Mouse (Mus musculus): ENCODE measurements around the gene Syne2.
"Not testable (repeated sequence)": the region's sequence is repeated elsewhere in the genome, so short reads cannot be mapped to it uniquely, and the experiment has no call there.

Gene Syne2

DNA sequence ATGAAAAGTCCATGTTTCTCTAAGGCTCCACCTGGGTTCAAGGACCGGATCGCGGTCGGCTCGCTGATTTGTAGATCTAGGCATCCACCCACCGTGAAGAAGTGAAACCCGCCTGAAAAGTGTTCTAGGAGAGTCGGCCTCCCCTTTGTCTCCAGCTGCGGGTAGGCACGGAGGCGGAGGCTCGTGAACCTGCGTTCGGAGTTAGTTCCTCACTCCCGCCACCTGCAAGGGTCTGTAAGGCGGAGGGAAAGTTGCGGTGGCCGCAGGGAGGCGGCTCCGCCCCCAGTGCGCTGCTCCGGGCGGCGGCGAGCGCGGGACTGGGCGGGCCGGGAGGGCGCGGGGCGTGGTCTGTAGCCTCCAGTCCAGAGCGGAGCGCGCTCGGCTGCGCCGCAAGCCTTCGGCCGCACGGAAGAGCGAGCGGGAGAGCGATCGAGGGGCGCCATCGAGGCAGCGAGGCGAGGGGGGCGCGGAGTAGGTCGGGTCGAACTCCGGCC lies at the start of gene Syne2:
Gene Syne2, plus strand, starts transcription at position 176 of the 494 bp plus-strand sequence.
- DNase-seq = peak; percentile 65 to 80

DNA sequence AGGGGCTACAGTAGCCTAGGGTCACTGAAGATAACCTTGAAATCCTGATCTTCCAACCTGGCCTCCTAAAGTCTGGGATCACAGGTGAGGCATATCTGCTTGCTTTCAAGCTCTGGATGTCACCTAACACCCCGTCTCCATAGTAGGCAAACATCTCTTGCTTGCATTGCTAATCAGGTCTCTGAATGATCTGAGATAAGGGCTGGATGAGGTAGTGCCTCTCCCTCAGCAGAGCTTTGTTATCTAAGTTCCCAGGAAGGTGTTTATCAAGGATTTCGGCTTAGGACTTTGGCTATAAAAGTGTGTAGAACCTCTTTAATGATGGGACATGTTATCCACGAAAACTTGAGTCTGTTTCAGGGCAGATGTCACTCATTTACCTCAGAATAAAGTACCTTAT lies 46.5 kb upstream of the Syne2 start:
- no peak for DNase-seq

DNA sequence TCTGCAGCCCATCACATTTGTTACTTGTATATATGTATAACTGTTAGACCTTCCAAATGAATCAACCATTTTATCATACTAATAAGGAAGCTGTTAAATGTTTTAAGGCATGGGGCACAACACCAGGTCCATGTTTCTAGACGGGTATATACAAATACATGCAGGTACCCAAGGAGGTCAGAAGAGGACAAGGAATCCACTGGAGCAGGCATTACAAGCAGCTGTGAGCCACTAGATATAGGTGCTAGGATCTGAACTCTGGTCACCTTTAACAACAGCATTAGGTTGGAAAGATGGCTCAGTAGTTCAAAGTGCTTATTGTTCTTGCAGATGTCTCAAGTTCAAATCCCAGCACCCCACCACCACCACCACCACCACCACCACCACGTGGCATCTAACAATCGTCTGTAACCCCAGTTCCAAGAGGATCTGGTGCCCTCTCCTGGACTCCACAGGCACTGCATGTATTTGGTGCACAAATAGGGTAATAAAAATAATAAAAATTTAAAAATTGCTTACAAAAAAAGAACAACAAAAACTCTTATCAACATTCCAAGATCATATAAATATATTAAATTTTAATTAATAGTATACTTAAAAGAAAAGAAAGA lies 45.4 kb upstream of the Syne2 start:
- peak; percentile 33 to 71 for DNase-seq

DNA sequence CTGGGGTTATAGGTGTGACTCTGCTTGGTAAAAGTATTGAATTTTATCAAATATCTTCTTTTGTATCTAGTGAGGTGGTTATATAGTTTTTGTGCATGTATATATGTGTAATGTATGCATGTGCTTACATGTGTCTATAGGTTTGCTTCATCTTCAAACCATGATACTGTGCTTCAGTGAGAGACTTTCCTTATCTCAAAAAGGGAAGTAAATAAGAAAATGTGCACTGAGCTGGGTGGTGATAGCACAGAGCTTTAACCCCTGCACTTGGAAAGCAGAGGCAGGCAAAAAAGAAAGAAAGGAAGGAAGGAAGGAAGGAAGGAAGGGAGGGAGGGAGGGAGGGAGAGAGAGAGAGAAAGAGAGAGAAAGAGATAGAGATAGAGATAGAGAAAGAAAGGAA lies 36.5 kb upstream of the Syne2 start:
- no peak for DNase-seq

DNA sequence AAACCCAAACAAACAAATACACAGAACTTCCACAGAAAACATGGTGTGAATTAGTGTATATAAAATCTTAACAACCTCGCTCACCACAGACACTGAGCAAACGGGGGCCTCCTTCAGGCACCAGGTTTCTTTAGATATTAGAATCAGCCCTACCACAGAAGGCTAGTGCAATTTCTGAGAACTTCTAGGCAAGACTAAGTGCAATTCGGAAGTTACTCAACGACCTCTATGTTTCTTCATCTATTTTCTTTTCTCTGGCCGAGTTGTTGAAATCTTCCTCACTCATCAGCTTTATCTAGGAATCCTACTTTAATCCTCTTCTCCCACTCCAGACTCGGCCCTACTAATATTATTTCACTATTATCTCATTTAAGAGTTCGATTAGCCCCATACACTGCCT lies 35.9 kb upstream of the Syne2 start:
- DNase-seq = no peak

DNA sequence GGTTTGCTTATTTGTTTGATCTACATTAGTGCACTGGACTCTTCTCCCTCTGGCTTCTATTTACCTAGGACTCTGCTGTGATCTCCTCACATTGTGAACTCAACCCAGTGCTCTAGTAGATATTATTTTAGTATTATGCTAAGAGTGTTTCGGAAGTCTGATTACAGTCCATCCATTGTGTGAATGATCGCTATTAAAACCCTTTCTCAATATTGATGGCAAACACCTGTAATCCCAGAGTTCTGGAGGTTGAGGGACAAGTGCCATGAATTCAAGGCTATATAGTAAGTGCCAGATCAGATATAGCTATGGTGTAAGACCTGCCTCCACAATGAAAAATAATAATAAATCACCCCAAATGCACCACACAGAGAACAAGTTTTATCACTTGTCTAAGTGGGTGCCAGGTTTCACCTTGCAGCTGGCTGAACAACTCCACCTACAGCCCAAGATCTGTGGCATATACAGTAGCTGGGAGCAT lies 33.6 kb upstream of the Syne2 start:
- no peak for DNase-seq

DNA sequence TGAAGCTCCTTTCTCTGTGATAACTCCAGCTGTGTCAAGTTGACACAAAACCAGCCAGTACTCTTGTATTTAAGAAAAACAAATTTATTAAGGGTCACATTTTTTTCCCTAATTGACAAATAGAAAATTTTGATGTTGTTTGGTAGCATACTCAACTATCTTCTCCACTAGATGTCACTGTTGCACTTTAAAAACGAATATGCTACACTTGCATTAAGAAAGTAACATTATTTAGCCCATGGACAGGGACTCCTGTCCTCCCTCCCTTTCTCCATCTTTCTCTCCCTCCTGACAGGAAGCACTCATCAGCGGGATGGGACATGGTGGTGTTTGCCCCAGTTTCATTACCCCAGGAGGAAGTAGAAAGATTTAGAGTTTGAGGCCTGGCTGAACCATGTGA lies 31.3 kb upstream of the Syne2 start:
- not testable (repeated sequence) for DNase-seq

DNA sequence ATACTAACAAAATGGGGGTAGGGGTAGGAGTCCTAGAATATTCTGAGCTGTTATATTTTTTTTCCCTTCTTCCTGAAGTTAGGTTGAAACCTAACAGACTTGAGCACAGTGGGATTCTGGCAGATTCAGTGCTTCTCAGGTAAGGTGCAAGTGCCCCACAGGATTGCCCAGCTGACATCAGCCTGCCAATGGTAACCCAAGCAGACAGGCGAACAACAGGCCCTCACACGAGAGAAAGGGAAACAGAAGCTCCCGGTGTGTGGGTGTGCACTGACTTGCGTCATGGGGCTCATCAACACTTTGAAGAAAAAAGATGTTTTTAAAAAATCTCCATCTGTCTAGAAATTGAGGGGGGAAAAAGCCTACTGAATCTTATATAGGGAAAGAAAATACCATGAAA lies 28.5 kb upstream of the Syne2 start:
- DNase-seq = no peak

DNA sequence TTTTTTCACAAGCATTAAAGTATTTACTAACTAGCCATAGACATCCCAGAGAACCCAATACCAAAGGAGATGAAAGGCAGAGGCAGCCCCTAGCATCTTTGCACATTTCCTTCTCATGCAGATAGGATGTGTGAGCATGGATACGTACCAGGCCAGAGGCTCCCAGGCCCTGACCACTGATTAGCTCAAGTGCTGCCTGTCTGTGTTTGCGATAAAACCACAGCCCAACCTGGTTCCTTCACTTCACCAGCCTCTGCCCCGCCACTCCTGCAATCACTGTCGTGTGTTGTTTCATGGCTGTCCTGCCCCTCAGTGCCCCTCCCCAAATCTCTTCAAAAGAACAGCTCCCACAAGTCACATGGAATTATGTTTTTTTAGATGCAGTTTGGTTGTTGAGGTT lies 23.4 kb upstream of the Syne2 start:
- no peak for DNase-seq

DNA sequence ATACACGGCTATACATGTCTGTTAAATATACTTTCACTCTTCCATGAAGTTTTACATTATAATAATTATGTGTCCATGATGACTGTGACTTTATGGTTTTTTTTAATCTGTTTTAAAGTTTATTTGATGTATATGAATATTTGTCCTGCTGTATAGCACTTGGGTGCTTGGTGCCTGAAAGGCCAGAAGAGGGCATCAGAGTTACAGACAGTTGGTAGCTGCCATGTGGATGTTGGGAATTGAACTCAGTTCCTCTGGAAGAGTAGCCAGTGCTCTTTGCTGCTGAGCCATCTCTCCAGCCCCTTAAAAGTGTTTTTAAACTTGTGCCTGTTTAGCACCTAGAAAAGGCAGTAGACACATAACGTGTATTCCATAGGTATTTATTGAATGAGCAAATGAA lies 21.4 kb upstream of the Syne2 start:
- DNase-seq = no peak

DNA sequence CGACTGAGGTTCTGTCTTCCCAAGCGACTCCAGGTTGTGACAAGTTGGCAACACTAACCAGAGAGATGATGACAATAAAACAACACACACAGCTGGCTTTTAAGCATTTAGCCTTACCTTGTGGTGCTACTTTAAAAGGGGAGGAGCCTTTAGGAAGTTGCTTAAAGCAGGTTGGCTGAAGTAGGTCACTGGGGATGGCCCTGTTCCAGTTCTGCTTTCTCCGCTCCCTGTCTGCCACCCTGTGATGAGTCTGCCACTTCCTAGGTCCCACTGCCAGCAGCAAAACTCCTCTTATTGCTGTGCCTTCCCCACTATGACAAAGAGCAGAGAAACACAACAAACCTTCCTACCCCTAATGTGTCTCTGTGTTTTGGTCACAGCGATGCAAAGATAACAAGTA lies 11.7 kb upstream of the Syne2 start:
- DNase-seq = no peak

DNA sequence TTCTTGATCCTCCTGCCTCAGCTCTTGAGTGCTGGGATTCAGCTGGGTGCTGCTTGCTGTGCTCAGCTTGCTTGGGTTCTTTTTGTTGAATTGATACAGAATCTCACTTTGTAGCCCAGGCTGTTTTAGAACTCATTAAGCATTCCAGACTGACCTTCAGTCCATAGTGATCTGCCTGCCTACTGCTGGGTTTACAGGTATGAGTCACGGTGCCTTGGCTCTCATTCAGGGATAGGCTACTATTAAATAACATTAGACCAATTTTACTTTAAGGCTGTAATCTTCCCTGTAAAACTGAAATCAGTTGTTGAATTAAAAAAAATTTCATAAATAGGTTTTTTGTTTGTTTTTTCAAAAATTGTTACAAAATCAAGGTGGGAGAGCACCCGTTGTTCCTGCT lies 4.2 kb upstream of the Syne2 start:
- DNase-seq = no peak

DNA sequence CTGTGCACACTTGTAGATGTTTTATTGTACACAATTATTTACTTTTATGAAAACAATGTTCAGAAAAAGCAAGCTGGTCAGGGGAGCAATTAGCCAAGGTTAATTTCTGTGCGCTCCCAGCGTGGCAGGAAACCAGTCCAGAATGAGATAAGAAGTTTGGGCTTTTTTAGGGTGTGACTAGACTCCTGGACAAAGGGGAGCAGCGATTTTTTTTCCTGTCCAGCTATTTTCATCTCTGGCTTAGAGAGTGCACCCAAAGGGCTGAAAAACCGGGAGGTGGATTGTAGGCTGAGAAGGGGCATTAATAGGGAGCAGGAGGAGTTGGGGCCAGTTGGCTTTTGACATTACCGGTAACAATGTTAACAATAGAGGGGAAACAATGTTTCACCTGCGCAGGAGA lies 3.4 kb upstream of the Syne2 start:
- DNase-seq = no peak

DNA sequence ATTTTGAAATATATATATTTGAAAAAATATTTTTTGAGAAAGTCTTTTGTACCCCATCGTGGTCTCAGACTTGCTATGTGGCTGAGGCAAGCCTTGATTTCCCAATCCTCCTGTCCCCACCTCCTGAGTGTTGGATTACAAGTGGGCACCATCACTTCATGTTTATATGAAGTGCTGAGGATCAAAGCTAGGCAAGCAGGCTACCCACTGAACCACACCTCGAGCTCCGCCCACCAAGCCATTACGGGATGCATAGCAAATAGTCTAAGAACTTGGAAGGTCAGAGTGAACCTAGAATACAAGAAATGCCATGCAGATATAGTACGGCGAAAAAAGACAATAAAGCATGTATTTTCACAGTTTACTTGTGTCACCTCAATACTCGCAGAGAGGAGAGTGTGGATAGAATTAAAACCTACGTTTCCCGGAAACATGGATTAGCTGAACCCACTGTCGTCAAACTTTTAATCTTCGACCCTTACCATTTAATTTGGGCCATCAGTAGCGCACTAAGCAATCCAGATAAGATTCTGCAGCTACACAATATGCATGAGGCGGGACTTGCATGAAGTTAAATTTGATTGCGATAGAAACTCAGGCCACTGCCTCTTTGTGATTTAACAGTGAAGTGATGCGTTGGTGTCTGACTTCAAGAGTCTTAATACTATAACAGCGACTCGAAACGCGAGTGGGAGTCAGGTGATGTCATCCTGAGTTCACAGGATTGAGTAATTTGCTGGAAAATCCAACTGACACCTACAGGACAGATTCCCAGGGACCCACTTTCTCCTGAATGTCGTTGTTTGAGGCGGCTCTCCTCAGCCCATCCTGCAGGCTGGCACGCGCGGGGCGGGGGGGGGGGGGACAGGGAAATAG lies 715 bp upstream of the Syne2 start:
- DNase-seq = no peak

DNA sequence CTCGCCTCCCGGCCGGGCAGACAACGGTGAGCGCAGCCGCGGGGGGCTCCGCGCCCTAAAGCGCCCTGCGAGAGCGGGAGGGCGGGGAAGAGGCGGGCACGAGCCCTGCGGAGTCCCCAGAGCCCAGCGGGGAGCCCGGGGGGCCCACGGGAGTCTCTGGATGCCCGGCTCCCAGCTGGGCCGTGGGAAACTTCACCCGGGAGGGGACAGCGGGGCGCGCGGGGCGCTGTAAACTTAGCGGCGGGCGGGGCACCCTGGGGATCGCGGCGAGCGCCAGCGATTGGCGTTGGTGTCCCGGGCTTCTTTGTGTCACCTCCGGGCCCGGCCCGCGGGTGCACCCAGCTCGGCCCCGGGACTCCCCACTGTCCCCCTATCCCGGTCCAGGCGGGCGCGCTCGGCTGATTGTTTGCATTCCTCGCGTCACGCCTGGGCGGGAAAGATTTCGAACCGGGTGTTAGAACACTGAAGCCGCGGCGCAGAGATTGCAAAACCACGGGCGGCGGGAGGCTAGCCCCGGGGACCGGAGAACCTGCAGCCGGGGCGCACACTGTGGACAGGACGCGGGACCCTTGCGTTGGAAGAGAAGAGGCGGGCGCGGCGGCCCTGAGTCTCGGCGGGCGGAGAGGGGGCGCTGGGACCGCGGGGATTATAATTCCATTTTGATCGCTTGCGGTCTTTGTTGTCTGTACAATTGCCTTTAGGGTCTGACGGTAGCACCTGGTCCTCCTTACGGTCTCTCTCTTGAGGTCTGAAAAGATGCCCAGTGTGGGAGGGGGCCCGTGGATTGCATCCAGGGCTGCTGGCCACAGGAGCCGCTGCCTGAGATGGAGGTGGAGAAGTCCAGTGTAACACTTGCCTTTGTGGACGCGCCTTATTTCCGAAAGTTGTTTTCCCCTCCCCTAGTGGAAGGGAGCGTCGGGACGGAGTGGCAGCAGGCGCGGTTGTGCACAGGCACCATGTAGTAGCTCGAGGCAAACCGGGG lies 810 bp downstream of the Syne2 start:
- peak; percentile 27 to 57 for DNase-seq

DNA sequence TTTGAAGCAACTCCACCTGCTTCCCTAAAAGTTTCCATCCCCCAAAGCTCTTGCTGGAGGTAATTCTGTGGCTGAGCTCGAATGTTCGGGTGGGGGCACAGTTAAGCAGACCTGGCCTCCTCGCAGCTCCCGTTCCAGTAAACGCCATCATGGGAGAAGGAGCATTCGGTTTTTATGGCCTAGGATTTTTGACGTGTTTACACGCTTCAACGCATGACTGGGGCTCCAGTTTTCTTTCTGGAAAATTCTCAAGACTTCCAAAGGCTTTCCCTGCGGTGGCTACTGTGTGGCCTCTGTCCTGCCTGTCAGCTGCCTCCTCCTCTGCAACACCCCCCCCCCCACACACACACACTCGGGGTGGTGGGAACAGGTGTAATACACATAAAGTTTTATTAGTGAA lies 1.5 kb downstream of the Syne2 start:
- no peak for DNase-seq

DNA sequence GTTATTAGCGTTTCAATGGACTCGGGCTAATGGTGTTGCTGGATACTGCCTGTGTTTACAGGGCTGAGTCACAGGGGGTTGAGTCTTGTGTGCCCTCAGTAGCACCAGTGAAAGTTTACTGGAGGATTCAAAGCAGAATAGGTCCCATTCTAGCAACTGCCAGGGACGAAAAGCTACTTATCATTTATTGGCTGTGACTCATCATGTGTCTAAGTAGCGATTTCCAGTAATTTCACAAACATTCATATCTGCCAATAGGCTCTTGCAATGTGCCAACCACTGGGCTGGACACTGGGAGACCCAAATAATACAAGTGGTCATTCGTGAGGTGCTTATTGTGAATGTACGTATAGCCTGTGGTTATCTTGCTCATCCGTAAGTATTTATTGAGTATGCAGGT lies 2.3 kb downstream of the Syne2 start:
- DNase-seq = no peak

DNA sequence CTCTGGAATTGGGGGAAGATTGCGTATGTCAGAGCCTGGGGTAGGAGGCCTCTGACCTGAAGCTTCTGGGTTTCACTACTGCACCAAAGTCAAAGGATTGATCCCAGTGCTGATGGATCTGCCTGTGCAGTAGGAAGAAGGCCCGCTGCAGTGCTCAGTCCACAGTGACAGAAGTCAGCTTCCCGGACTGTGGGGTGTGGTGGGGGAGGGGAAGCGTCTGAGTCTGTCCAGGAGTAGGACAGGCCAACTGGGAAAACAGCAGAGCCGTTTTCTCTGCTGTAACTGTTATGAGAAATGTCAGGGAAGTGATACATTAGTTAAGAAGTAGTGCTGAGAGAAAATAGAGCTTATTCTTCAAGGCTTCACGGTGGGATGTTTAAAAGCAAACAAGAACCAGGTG lies 4.2 kb downstream of the Syne2 start:
- DNase-seq = no peak

DNA sequence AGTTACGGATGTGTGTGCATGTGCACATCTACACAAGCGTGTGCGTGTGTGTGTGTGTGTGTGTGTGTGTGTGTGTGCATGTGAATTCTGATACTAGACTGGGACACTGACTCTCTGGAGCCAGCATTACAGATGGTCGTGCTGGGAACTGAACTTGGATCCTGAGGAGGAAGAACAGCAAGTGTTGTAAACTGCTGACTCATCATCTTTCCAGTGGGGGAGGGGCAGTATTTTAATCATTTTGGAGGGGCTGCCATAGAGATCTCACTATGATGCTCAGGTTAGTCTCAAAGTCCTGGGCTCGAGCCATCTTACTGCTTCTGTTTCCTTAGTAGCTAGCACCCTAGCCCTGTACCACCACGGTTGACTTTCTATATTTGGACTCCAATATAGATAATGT lies 5.5 kb downstream of the Syne2 start:
- DNase-seq = no peak

DNA sequence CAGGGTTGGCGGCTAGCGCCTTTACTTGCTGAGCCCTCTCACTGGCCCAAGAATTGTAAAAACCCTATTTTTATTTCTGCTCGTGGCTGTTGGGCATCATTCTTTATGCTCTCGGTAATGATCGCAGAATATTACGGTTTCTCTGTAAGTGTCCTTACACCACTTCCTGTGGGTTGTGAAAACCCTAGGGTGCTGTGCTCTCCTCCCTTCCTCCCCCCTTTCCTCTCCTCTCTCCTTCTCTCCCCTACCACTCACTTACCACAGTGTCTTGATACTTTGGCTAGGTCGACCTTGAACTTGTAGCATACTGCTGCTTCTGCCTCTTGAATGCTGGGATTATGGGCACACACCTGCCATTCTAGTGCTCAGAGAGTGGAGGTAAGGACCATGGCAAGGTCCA lies 7.5 kb downstream of the Syne2 start:
- no peak for DNase-seq

DNA sequence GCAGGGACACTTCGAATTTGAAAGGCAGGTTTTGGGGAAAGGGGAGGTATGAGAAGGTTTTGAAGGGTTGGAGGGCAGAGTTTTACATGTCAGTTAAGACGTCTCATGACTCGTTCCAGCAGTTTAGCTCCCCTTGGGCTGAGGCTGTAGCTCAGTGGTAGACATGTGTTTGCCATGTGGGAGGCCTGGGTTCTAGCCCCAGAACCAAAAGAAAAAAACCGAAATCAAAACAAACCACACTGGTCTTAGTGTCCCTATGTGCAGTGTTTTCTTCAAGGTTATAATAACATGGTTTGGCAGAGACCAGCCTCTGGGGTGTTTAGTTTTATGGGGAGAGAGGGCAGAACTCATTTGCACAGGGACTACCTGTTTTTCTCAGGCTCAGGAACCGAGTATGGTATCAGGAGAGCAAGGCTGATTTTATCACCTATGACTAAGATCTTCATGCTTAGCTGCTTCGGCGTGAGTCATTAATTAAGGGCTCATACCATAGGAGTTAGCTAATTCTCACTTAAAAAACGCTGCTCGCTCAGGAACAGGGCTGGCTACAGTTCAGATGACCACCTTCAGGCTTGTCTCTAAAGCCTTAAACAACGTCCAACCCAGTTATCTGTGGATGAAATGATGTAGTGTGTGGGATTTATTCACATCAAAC lies 8.9 kb downstream of the Syne2 start:
- no peak for DNase-seq

DNA sequence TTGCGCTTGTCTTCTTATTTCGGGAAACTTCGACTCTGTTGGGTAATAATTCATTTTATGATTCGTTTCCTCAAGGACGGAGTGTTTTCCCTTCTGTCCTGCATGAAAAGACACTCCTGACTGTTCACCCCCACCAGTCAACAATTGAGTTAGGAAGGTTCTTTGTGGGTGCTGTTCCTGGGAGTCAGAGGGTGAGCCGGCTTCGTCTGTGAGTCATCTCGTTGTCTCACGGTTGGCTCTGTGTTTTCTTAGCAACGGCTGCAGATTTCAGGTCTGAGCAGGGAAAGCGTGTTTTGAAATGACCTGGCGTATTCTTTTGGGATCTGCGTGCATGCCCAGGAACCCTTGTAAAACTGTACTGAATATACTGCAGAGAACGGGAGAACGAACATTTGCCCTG lies 9.8 kb downstream of the Syne2 start:
- no peak for DNase-seq

DNA sequence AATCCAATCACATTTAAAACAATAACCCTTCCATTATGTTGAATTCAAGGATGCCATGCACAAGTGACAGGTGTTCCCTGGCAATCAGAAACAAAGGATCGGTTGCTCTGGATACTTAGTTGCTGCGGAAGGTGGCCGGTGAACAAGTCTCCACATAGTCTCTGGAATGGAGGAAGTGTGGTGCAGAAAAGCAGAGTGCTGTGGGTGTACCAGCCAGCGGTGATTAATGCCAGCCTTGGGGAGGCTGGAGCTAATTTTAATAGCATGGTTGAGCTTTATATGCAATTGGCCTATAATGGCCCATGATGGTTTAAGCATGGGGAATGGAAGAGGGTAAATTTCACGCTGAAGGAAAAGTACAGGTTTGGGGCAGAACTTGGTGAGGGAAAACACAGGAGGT lies 11.7 kb downstream of the Syne2 start:
- DNase-seq = no peak

All from spleen, adult 18-20 months (tissue).